Mouse (Mus musculus): ENCODE measurements around the gene Atf6.

Atf6 gene

GRCm38 (mm10) chr1:170845448-170846307 is 21.9 kb downstream of the Atf6 start:
- DNase-seq (ENCODE audit: low spot score), result no peak

- no peak for DNase-seq (ENCODE audit: low spot score)
These were observed 23.2 kb downstream of the Atf6 start for GRCm38 (mm10) chr1:170844380-170844779.

- peak; percentile 37 for DNase-seq (ENCODE audit: low spot score)
These were observed 27.9 kb downstream of the Atf6 start for GRCm38 (mm10) chr1:170839685-170840084.

- no peak for DNase-seq (ENCODE audit: low spot score)
These were observed 32.8 kb downstream of the Atf6 start for GRCm38 (mm10) chr1:170834756-170835155.

- no peak for DNase-seq (ENCODE audit: low spot score)
These were observed 37.8 kb downstream of the Atf6 start for GRCm38 (mm10) chr1:170829781-170830180.

GRCm38 (mm10) chr1:170829344-170829743 is 38.2 kb downstream of the Atf6 start:
- no peak for DNase-seq (ENCODE audit: low spot score)

- DNase-seq (ENCODE audit: low spot score), result no peak
These were observed 47.3 kb downstream of the Atf6 start for GRCm38 (mm10) chr1:170820103-170820814.

- no peak for DNase-seq (ENCODE audit: low spot score)
These were observed 52.1 kb downstream of the Atf6 start for GRCm38 (mm10) chr1:170815287-170816004.

GRCm38 (mm10) chr1:170812822-170813221 is 54.7 kb downstream of the Atf6 start:
- no peak for DNase-seq (ENCODE audit: low spot score)

- no peak for DNase-seq (ENCODE audit: low spot score)
These were observed 59.8 kb downstream of the Atf6 start for GRCm38 (mm10) chr1:170807600-170808270.

- no peak for DNase-seq (ENCODE audit: low spot score)
These were observed 62.9 kb downstream of the Atf6 start for GRCm38 (mm10) chr1:170804721-170805120.

- DNase-seq (ENCODE audit: low spot score), result no peak
These were observed 64.9 kb downstream of the Atf6 start for GRCm38 (mm10) chr1:170802669-170803068.

- no peak for DNase-seq (ENCODE audit: low spot score)
These were observed 66.9 kb downstream of the Atf6 start for GRCm38 (mm10) chr1:170800694-170801093.

GRCm38 (mm10) chr1:170795741-170796347 is 71.7 kb downstream of the Atf6 start:
- no peak for DNase-seq (ENCODE audit: low spot score)

- no peak for DNase-seq (ENCODE audit: low spot score)
These were observed 76.0 kb downstream of the Atf6 start for GRCm38 (mm10) chr1:170791542-170791941.

GRCm38 (mm10) chr1:170791001-170791400 is 76.6 kb downstream of the Atf6 start:
- DNase-seq (ENCODE audit: low spot score), result no peak

GRCm38 (mm10) chr1:170787643-170788042 is 79.9 kb downstream of the Atf6 start:
- DNase-seq (ENCODE audit: low spot score), result no peak

GRCm38 (mm10) chr1:170786570-170787341 is 80.8 kb downstream of the Atf6 start:
- DNase-seq (ENCODE audit: low spot score), result no peak

GRCm38 (mm10) chr1:170777688-170778087 is 89.9 kb downstream of the Atf6 start:
- DNase-seq (ENCODE audit: low spot score), result no peak

- no peak for DNase-seq (ENCODE audit: low spot score)
These were observed 93.1 kb downstream of the Atf6 start for GRCm38 (mm10) chr1:170774431-170774830.

- DNase-seq (ENCODE audit: low spot score), result no peak
These were observed 94.1 kb downstream of the Atf6 start for GRCm38 (mm10) chr1:170773506-170773905.
